Mouse (Mus musculus): ENCODE results near the gene Csrp2.

DNA sequence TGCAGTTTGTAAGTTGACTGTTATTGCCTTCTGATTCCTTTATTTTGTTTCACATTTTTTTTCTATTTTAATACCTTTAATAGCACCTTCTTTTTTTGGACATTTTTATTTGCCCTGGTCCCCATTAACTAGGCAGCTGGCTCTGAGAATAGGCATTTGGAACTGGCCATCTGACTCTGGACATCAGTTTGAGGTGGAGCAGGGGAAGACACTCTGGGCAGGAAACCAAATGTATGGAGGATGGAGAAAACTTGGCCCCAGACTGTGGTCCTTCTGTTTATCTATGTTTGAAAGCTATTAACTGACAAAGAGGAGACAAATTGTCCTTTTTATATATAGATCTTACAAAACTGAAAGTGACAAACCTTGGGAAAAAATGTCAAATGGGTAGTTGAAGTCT, 36.9 kb upstream of the Csrp2 start:
- TF ChIP-seq GATA1 (IDR thresholded peaks at IDR 0.05; ENCODE audit: low read length): no peak
- TF ChIP-seq TAL1 (IDR thresholded peaks at IDR 0.05; ENCODE audit: low read length): no peak

Measured in erythroblast, embryonic 14.5 days (primary cell).